Mouse (Mus musculus): Measurements from ENCODE around the gene Pde5a.

Gene Pde5a

DNA sequence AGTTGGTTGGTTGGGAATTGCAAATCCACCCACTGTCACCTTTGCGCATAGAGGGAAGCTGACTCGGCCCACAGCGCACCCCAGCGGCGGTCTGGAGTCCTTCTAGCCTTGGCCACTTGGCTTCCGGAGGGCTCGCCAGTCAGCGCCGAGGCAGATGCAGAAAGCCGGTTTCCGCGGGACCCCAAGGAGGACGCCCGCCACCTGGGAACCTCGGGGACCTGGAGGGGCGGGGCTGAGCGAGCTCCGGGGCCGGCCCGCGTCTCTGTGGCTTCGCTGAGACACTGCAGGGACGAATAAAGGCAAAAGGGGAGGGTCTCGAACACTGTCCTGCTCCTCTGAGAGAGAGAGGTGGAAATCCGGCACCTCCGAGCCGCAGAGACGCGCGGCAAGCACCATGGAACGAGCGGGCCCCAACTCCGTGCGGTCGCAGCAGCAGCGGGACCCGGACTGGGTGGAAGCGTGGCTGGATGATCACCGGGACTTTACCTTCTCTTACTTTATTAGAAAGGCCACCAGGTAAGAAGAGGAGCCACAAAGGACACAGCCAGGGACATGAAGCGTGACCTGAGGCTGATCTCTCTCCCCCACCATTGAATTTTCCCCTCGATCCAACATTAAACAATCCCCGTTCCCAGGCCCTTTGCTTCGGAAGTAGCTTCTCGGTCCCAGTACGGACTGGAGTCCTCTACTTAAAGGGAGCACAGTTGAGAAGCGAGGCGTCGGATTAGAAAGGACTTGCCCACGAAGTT lies at the start of gene Pde5a:
Pde5a (plus strand) TSS at position 96 of the 749 bp plus-strand sequence.
- DNase-seq (ENCODE audit: low read depth, low spot score): no peak

DNA sequence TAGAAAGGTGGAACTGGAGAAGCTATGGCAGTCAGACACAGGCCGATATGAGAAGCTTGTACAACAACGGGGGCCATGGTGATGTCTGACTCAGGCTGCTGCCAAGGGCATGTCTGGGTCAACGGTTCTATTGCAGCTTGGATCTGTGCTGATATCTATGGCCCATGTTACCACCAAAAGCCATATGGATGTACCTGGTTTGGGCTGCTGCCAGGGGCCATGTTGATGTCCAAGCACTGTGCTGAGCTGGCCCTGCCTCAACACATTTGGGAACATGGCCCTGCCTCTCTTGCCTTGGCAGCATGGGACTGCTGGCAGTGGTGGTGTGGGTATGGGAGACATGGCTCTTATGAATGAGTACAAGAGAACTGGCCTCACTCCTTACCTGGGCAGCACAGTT lies 47.9 kb upstream of the Pde5a start:
- DNase-seq (ENCODE audit: low read depth, low spot score): no peak

DNA sequence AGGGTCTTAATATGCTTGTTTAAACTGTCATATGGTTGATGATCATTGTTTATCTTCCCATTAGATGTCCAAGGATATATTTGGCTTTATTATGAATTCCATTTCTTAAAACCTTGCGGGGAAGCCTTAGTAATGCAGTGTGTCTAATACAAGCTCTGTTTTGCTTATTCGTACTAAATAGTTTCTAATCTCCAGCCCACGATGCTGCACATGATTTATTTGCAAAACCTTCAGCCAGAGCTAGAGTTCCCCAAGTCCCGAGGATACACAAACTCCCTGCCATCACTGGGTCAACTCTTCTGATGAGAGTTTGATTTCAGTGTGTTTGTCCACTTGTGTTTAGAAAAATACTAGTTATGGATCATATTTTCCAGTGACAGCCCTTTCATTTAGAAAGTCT lies 46.4 kb upstream of the Pde5a start:
- DNase-seq (ENCODE audit: low read depth, low spot score): no peak

DNA sequence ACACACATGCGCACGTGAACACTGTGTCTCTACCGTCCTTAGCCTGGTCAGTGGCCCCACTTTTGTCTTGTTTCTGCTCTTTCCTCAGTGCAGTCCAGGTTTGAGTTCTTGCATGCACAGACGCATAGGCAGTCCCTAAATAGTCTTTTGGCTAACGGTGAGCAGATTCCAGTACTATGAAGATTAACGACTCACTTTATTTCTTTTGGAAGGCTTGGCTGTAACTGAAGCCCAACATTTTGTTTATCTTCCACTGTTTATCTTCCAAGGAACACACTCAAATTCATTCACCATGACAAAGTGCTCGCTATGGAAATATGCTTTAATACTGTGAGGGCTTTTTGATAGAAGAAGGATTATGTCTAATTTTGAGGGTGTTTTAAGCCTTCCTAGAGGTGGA lies 43.9 kb upstream of the Pde5a start:
- DNase-seq (ENCODE audit: low read depth, low spot score): no peak

DNA sequence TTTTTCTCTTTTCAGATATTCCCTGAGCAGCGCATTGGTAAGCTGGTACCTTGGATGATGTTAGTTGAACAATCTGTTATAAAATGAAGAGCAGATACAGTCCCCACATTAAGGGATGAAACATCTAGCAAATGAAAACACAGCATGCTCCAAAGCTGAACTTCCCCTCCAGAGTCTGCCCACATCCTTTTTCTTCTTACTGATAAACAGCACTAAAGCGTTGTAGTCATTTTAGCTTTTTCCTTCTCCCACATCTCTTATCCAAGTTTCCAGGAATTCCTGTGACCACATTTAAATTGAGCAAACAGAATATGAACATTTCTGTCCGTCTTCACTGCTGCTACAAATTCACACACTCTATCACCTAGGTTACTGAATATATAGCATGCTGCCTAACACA lies 35.7 kb upstream of the Pde5a start:
- DNase-seq (ENCODE audit: low read depth, low spot score): no peak

DNA sequence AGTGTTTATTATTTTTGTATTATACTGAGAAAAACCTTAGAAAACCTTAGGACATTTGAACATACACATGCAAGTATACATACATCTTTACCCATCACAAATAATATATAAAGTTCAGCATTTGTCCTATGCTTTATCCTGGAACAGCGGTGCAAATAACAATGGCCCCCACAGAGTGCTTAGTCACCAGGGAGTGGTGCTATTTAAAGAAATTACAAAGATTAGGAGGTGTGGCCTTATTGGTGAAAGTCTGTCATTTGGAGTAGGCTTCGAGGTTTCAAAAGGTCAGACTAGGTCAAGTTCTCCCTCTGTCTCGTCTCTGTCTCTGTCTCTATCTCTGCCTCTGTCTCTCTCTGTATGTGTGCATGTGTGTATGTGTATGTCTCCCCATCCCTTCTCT lies 32.9 kb upstream of the Pde5a start:
- no peak for DNase-seq (ENCODE audit: low read depth, low spot score)

DNA sequence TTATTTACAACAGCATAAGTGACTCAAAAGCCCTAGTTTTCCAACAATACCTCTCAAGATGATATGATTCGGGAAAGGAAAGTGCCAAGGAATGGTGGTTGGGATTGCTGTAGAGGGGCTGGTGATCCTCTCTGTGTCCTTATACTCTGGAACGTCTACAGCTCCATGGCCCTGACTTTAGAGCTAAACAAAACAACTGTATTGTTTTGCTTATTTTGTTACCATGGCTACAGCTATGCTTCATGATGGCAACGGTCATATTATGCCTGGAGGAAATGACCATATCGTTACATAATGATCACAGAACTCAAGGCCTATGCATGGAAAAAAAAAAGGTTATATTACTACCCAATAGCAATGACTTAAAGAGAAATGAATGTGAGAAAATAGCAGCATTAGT lies 32.1 kb upstream of the Pde5a start:
- DNase-seq (ENCODE audit: low read depth, low spot score): no peak

DNA sequence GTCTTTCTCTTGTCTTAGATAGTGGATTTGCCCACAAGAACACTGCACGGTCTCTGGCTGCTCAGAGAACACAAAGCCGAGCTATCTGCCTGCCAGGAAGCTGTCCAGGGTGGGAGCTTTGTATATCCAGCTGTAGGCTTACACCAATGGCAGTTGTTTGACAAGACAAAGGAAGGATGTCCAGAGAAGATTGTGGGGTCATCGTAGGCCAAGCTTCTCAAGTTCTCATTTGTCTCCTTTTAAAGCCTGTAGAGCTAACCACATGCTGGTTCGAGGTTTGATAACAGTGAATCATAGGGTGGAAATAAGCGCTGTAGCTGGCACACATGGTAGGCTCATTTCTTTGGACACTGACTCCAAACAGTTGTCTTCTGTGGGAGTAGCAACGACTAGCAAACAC lies 24.5 kb upstream of the Pde5a start:
- DNase-seq (ENCODE audit: low read depth, low spot score): no peak

DNA sequence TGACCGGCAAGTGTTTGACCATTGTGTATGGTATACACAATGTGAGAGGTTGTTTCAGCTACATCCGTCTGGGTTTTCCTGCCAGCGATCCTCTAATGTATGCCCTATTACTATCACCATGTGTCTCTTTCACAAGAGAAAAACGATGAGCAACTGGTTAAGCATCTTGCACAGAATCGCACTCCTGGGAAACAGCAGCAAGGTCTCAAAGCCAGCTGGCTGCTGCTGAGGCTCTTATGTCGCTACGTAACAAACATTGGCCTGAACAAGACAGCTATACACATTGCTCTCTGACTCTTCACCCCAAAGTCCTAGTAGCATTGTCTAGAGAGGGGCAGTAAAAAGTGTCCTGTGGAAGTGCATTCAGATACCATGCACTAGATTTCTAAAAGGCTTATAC lies 23.5 kb upstream of the Pde5a start:
- no peak for DNase-seq (ENCODE audit: low read depth, low spot score)

DNA sequence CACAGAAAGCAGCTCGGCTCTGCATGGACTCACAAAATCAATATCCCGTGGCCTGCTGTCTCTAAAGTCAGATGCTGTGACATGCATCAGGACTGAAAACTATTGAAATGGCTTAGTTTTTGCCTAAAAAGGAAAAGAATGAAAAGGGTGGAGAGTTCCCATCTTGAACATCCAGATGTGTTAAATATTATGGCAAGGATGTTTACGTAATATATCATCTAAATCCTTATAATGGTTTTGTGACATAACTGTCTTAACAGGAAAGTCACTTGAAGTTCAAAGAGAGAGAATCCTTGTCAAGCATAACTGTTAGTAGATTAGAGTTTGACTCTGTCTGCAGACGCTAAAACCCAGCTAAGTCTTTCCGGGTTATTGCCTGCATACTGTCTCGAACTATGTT lies 20.3 kb upstream of the Pde5a start:
- no peak for DNase-seq (ENCODE audit: low read depth, low spot score)

DNA sequence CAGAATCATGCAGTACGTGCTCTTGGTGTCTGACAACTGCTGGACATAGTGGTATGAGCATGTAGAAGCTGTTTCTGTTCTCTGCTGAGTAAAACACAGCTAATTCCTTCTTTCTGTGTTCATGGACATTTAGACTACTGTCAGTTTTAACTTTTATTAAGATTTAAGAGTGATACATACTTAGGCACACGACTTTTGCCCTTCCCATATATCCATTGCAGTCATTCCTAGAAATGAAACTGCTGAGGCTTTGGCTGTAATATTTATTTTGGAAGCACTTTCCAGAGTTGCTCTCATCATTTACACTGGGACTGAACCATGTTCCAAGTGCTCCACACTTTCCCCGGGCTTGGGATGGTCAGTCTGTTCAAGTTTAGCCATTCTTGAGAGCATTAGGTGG lies 18.6 kb upstream of the Pde5a start:
- no peak for DNase-seq (ENCODE audit: low read depth, low spot score)

DNA sequence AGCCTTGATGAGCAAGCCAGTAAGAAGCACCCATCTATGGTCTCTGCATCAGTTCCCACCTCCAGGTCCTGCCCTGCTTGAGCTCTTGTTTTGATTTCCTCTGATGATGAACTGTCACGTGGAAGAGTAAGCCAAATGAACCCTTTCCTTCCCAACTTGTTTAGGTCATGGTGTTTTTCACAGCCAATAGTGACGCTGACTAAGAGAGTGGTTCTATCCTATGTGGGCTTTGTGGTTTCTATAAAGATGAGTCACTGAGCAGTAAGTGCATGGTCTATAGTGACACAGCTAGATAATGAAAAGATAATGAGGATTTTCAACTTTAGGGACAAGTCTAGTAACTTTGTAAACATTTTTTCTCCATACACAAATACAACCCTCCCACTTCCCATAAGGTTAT lies 10.1 kb upstream of the Pde5a start:
- no peak for DNase-seq (ENCODE audit: low read depth, low spot score)

DNA sequence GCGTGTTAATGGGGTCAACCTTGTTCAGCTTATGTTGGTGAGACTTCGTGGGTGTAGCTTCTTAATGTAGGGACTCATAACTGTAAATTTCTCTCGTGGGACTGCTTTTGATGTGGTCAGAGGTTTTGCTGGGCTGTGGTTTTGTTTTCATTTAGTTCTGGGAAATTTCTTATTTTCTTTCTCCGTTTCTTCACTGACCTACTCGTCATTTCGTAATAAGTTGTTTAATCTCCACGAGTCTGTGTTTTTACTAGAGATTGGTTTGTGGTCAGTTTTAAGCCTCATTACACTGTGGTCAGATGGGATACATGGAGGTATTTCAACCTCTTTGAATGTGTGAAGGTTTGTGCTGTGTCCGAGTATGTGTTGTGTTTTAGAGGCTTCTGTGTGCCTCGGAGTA lies 7.2 kb upstream of the Pde5a start:
- no peak for DNase-seq (ENCODE audit: low read depth, low spot score)

DNA sequence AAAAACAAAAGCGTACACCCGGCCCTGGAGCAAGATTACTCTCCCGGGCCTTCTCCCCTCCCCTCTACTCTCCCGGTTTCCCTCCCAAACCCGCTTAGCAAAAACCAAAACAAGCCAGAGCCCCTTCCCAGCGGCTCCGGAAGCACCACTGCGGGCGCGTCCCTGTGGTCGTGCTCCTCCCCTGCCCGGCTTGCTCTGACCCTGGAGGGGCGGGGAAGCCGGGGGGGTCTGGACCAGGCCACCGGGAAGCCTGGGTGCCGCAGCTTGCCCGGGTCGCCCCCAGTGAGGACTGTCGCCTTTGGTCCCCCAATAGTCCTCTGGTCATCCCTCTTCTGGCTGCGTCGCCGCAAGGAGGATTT lies 833 bp downstream of the Pde5a start:
- DNase-seq (ENCODE audit: low read depth, low spot score): no peak

DNA sequence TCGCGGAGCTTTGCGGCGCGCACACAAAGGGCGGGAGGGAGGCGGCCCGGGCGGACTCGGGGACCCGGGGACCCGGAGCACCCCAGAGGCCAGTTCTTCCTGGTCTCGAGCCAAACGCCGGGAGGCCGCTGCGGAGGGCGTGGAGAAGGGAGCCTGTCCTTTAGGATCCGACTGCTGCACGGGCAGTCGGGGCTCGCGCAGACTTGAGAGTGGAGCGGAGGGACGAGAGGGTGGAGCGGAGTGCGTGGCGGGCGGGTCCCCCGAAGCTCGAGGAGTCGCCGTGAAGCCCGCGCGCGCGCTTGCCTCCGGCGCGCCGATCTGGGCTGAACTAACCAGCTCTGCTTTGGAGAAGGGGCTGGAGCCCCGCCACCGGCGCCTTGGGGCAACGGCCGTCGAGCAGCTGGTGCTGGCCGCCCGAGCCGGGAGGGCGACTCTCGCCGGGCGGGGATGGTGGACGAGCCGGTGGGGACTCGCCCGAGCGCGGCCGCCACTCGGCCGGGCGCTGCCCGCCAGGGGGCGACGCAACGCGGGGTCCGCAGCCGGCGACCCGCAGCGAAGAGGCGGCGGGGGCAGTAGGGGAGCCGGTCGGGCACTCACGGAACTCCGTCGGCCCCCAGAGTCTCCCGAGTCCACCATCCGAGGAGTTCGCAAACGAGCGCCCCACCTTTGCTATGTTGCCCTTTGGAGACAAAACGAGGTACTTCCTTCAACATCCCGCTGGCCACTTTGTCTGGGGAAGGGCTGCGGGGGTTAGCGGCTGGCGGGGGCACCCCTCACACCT lies 1.4 kb downstream of the Pde5a start:
- DNase-seq (ENCODE audit: low read depth, low spot score): no peak

DNA sequence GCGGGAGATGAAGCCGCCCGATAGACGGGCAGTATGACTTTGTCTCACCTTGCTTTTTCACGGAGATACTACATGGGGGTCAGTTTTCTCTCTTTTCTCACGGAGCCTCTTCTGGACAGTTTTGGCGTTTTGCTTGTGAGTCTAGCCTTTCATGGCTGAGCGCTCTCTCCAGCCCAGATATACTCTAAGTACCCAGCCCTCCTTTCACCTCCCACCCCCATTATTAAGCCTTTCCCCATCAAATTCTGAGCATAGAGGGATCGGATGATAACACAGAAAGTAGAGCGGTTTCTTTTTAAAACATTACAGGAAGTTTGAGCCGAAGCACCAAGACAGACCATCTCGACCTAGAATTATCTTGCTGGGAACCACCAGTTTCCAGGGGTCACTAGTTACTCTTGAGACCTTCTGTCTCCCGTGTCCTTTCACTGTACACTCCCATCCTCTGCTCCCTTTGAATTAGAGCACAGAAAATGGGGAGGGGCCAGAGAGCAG lies 2.0 kb downstream of the Pde5a start:
- no peak for DNase-seq (ENCODE audit: low read depth, low spot score)

DNA sequence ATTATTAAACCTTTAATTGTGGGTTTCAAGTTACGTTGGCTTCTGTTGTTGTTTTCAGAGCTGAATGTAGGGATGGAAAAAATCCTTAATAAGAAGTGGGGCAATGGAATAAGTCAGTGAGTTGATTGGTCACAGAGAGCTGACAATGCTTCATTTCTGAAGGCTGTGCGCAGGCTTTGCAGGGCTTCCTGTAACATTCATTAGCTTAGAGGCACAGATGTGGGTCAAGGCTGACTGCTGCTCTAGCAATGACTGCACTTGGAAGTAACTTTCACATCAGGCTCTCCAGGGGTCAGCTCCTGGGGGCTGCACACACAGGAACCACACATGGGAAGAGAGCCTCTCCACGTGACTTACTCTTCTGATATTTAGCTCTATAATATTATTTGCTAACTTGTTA lies 5.1 kb downstream of the Pde5a start:
- no peak for DNase-seq (ENCODE audit: low read depth, low spot score)

DNA sequence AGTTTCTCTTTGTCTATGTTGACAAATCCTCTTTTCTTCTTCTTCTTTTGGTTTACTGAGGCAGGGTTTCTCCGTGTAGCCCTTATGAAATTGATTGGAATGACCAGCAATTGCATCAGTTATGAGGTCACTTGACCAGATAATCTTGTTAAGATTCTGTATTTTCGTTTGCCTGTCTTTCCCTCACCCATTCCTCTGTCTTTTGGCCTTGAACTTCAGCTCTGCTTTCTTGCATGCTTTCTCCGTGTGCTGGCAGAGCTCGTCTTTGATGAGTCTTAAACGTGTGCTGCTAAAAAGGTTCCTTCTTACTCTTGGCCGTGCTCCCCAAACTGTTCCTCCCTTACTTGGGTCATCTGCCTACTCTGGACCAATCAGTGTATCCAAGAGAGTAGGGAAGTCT lies 5.6 kb downstream of the Pde5a start:
- DNase-seq (ENCODE audit: low read depth, low spot score): no peak

DNA sequence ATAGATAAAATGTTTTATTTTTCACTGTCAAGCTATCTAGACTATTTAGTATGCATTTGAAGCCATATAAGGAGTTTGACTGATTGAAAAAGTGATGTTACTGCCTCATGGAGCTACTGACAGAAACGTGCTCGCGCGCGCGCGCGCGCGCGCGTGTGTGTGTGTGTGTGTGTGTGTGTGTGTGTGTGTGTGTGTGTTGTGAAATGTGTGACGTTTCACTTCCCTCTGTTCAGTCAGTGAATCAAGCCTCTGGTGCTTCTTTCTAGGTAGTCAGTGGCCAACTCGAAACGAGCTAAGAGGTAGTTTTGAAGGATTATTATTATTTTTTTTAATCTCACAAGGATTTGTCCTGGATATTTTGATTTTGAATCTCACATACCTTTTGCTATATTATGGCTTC lies 10.7 kb downstream of the Pde5a start:
- DNase-seq (ENCODE audit: low read depth, low spot score): no peak

DNA sequence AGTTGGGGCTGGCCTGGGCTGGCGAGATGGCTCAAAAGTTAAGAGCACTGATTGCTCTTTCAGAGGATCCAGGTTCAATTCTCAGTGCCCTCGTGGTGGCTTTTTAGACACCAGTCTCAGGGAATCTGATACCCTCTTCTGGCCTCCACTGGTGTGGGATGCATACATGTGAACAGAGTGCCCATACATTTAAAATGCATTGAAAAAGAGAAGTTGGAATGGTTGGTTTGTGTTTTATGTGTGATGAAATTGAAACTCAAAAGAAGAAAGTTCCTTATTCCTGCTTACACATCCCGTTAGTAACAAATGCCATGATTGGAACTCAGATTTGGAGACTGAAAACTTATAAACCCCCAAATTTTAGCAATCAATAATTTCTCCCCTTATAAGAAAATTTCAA lies 15.5 kb downstream of the Pde5a start:
- no peak for DNase-seq (ENCODE audit: low read depth, low spot score)

DNA sequence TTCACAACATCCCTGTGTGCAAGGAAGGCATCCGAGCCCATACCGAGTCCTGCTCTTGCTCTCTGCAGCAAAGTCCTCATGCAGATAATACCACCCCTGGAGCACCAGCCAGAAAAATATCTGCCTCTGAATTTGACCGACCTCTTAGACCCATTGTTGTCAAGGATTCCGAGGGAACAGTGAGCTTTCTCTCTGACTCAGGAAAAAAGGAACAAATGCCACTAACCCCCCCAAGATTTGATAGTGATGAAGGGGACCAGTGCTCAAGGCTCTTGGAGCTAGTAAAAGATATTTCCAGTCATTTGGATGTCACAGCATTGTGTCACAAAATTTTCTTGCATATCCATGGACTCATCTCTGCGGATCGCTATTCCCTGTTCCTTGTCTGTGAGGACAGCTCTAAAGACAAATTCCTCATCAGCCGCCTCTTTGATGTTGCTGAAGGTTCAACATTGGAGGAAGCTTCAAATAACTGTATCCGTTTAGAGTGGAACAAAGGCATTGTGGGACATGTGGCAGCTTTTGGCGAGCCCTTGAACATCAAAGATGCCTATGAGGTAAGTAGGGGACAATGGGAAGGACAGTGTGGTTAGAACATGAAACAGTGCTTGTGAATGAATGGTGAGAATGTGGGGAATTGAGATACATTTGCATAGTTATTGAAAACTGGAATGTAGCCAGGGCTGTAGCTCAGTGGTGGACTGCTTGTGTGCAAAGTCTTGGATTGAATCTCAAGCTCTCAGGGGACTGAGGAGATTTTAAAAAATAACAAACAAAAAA lies 19.4 kb downstream of the Pde5a start:
- DNase-seq (ENCODE audit: low read depth, low spot score): no peak

DNA sequence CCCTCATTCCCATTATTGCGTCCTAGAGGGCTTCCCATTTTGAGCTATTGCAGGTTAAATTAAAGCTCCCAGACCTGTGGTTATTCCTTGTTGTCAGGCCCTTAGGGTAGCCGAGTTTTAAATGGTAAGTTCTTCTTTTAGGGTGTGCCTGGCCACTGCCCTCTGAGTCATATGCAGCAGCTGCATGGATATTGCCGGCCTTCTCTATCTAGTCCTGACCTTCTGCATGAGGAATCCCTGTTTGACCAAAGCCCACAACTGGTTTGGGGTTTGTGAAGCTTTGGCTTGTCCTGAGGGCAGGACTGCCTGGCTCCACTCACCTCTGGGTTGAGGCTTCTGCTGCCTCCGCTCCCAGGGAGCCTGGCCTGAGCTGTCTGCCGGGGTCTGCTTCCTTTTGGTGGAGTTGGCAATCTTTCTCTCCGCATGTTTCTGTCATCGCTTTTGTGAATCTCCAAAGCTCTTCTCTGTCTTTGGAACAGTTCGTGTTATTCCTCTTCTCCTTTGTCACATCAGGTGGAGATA lies 34.6 kb downstream of the Pde5a start:
- DNase-seq (ENCODE audit: low read depth, low spot score): no peak

Data from telencephalon, adult 2 months (tissue).